Mouse (Mus musculus) heart, adult 8-10 months (tissue): ENCODE measurements around the gene Gm9046. TPM values are rescaled to one million over a fixed set of nuclear protein-coding genes. Genes with fewer than 3 reads are reported as not detected.
"Not testable (repeated sequence)": the region's sequence is repeated elsewhere in the genome, so short reads cannot be mapped to it uniquely, and the experiment has no call there.

Experiments used
- DNase-seq: peaks from one replicate; pipeline ENCODE4 v3.0.0; 2022; ENCODE audit warnings: low spot score
- total RNA-seq, 4 experiments: library from RNA; stranded (reverse); gene quantifications; 2 replicates each; pipeline ENCODE4 v1.2.4; 2022

Gm9046 gene
- total RNA-seq = not detected

GRCm38 (mm10) chr10:118343155-118343554 is at the start of gene Gm9046:
TSS of gene Gm9046 (minus strand) at chr10:118343255.
- DNase-seq = not testable (repeated sequence)

- DNase-seq = peak; percentile 58
These were observed 27.4 kb upstream of the Gm9046 start for GRCm38 (mm10) chr10:118370443-118370842.

GRCm38 (mm10) chr10:118369518-118369917 is 26.5 kb upstream of the Gm9046 start:
- DNase-seq = no peak

- not testable (repeated sequence) for DNase-seq
These were observed 10.9 kb upstream of the Gm9046 start, which contains the start of gene Gm9049 for GRCm38 (mm10) chr10:118354005-118354404. TSS of gene Gm9049 (minus strand) at chr10:118354105.

GRCm38 (mm10) chr10:118348579-118348978 is 5.5 kb upstream of the Gm9046 start, which contains the start of gene Gm9048:
TSS of gene Gm9048 (minus strand) at chr10:118348679.
- DNase-seq = not testable (repeated sequence)

- DNase-seq = not testable (repeated sequence)
These were observed 5.3 kb downstream of the Gm9046 start, which contains the start of gene Gm9045 for GRCm38 (mm10) chr10:118337731-118338130. TSS of gene Gm9045 (minus strand) at chr10:118337831.

GRCm38 (mm10) chr10:118332308-118332707 is 10.7 kb downstream of the Gm9046 start, which contains the start of gene Gm9044:
TSS of gene Gm9044 (minus strand) at chr10:118332408.
- DNase-seq = not testable (repeated sequence)

GRCm38 (mm10) chr10:118326869-118327268 is 16.2 kb downstream of the Gm9046 start, which contains the start of gene Gm9040:
TSS of gene Gm9040 (minus strand) at chr10:118326969.
- not testable (repeated sequence) for DNase-seq

GRCm38 (mm10) chr10:118319024-118319423 is 24.0 kb downstream of the Gm9046 start:
- DNase-seq = no peak

- DNase-seq = not testable (repeated sequence)
These were observed 40.9 kb downstream of the Gm9046 start for GRCm38 (mm10) chr10:118302133-118302532.

GRCm38 (mm10) chr10:118294938-118295337 is 48.1 kb downstream of the Gm9046 start, which contains the start of gene Iltifb:
TSS of gene Iltifb (minus strand) at chr10:118295038.
- DNase-seq = no peak

Other genes starting within 250 kb of the Gm9046 start
- 1 to 10 TPM; 3.7 to 6.2 (median 5.1) TPM for gene Mdm1, start 201.4 kb downstream of the Gm9046 start, total RNA-seq
- not detected for gene Il22, start 138.3 kb downstream of the Gm9046 start, total RNA-seq
- gene Gm32717, start 102.5 kb downstream of the Gm9046 start, total RNA-seq = under 1 TPM; 0.37 to 0.50 (median 0.43) TPM
- gene Gm32802, start 84.6 kb downstream of the Gm9046 start, total RNA-seq = under 1 TPM; 0.37 to 0.50 (median 0.43) TPM
- not detected for gene Iltifb, start 48.2 kb downstream of the Gm9046 start, total RNA-seq
- not detected for gene Gm9040, start 16.3 kb downstream of the Gm9046 start, total RNA-seq
- not detected for gene Gm9044, start 10.8 kb downstream of the Gm9046 start, total RNA-seq
- gene Gm9045, start 5.4 kb downstream of the Gm9046 start, total RNA-seq = not detected
- not detected for gene Gm9048, start 5.4 kb upstream of the Gm9046 start, total RNA-seq
- not detected for gene Gm9049, start 10.8 kb upstream of the Gm9046 start, total RNA-seq
- gene Ifng, start 97.8 kb upstream of the Gm9046 start, total RNA-seq = not detected